Mouse (Mus musculus) stomach, postnatal 0 days (tissue): ENCODE measurements at regions not wholly inside any gene's neighbourhood (a gene's known extent, or its start where the extent isn't known, plus 50 kb on each side); places are given as distances from the start of the nearest gene placed in this dataset.
A peak's percentile ranks its signal among the peaks of the same experiment; 100 is the strongest.

Experiments used
- CTCF ChIP-seq: IDR thresholded peaks from 2 replicates; pipeline ENCODE4 v1.5.1; 2016; ENCODE audit warnings: antibody characterized with exemption, low read depth, mild to moderate bottlenecking, moderate library complexity
- EP300 ChIP-seq: optimal IDR thresholded peaks from 2 replicates; pipeline ENCODE3; 2016; ENCODE audit warnings: antibody characterized with exemption

- peak; percentile 36 for TF ChIP-seq CTCF
- no peak for TF ChIP-seq EP300
Measured at GRCm38 (mm10) chr11:57917974-57918373, 85.4 kb upstream of the Hand1 start.
